Mouse (Mus musculus): Measurements from ENCODE around the gene Slc10a7. TPM values are rescaled to one million over a fixed set of nuclear protein-coding genes. Genes with fewer than 3 reads are reported as not detected.
A peak's percentile ranks its signal among the peaks of the same experiment; 100 is the strongest.
"Not testable (repeated sequence)": the region's sequence is repeated elsewhere in the genome, so short reads cannot be mapped to it uniquely, and the experiment has no call there.

Slc10a7 gene
- polyA plus RNA-seq, 1 experiment from 2014 or later = 7.1 TPM

DNA sequence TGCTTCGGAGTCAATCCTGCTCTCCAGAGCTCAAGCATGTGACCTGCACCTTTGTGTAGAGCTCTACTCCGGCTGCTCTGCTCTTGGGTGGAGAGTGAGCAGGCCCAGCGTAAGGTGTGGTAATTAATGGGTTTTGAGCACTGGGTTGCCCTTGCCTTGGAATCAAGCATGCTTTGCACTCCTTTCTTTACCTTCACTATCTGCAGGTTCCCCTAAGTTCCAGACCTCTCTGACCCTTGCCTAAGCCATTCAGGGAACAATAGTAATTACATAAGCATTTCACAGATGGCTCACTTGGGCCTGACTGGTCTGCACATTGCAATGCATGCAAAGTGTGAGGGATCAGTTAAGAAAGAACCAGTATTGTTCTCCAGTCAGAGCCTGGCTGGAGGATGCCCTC is 28.6 kb downstream of the Slc10a7 start:
- Histone ChIP-seq H3K4me3 (ENCODE audit: low read depth, low read length) (no peak overlapping the region), H3K9me3 (ENCODE audit: control insufficient read depth, low read length) (no peaks in the 10 kb centered on the region), H3K27me3 (ENCODE audit: control insufficient read depth, insufficient read depth, low read length) (no peaks in the 10 kb centered on the region), H3K27ac (ENCODE audit: low read depth, low read length) (no peak overlapping the region), H3K36me3 (ENCODE audit: control insufficient read depth, insufficient read depth, low read length) (peaks cover 2% of the 10 kb centered on the region; the same call in 1 of the 2 replicates), H3K4me1 (ENCODE audit: control insufficient read depth, insufficient read depth, low read length) (no peaks in the 10 kb centered on the region), H3K4me2 (ENCODE audit: low read depth, low read length) (no peak overlapping the region), H3K9ac (replicated peaks; ENCODE audit: low read depth, low read length) (no peak overlapping the region)
- no peak for ATAC-seq (ENCODE audit: low read depth)
- 91% methylated on average over 3 of the region's 3 CpGs for WGBS

DNA sequence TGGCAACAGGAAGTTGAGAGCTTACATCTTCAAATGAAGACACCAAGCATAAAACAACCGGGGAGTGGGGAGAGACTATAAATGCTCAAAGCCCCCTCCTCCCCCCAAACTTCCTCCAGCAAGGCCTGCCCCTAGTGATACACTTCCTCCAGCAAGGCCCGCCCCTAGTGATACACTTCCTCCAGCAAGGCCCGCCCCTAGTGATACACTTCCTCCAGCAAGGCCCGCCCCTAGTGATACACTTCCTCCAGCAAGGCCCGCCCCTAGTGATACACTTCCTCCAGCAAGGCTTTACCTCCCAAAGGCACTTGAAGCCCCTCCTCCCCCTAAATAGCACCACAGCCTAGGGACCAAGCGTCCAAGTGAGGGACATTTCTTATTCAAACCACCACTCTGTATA is 33.5 kb downstream of the Slc10a7 start:
- H3K9ac ChIP-seq (replicated peaks; ENCODE audit: low read depth, low read length); H3K36me3 ChIP-seq (ENCODE audit: control insufficient read depth, insufficient read depth, low read length); ATAC-seq (ENCODE audit: low read depth); H3K9me3 ChIP-seq (ENCODE audit: control insufficient read depth, low read length); H3K27ac ChIP-seq (ENCODE audit: low read depth, low read length); H3K27me3 ChIP-seq (ENCODE audit: control insufficient read depth, insufficient read depth, low read length); H3K4me2 ChIP-seq (ENCODE audit: low read depth, low read length); H3K4me3 ChIP-seq (ENCODE audit: low read depth, low read length); H3K4me1 ChIP-seq (ENCODE audit: control insufficient read depth, insufficient read depth, low read length): not testable (repeated sequence)
- 92% methylated on average over 4 of the region's 6 CpGs for WGBS

DNA sequence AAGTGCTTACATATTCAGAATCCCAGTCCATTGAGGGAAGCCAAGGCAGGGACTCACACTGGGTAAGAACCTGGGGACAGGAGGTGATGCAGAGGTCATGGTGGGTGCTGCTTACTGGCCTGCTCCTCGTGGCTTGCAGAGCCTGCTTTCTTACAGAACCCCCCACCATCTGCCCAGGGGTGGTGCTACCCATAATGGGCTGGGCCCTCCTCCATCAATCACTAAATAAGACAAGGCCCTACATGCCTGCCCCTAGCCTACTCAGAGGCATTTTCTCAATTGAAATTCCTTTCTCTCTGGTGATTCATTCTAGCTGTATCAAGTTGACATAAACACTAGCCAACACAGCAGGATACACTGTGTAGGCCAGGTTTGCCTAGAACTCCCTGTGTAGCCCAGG is 34.5 kb downstream of the Slc10a7 start:
- no peak for ATAC-seq (ENCODE audit: low read depth)
- Histone ChIP-seq H3K4me3 (ENCODE audit: low read depth, low read length) (no peak overlapping the region), H3K4me1 (ENCODE audit: control insufficient read depth, insufficient read depth, low read length) (no peaks in the 10 kb centered on the region), H3K27me3 (ENCODE audit: control insufficient read depth, insufficient read depth, low read length) (no peaks in the 10 kb centered on the region), H3K9ac (replicated peaks; ENCODE audit: low read depth, low read length) (no peak overlapping the region), H3K36me3 (ENCODE audit: control insufficient read depth, insufficient read depth, low read length) (no peaks in the 10 kb centered on the region), H3K9me3 (ENCODE audit: control insufficient read depth, low read length) (no peaks in the 10 kb centered on the region), H3K4me2 (ENCODE audit: low read depth, low read length) (no peak overlapping the region), H3K27ac (ENCODE audit: low read depth, low read length) (no peak overlapping the region)
- WGBS = 25% methylated on average over 1 of the region's 1 CpGs

DNA sequence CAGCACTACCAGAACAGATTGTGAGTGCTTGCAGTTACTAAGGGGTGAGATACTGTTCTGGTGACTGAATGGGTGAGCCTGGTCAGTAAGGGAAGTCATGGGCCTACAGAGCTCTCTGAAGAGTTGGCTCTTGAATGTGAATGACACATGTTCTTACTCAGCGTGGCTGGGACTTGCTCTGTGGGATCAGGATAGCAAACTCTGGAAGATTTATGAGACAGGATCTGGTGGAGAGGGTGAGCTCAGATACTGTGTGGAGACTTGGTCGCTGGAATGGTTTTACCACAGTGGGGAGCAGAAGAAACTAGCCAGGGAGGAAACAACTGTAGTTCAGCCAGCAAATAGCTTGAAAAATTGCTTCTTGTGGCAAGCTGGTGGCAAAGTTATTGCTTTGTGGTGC is 35.4 kb downstream of the Slc10a7 start:
- H3K9me3 ChIP-seq (ENCODE audit: control insufficient read depth, low read length) = no peaks in the 10 kb centered on the region
- no peaks in the 10 kb centered on the region for H3K36me3 ChIP-seq (ENCODE audit: control insufficient read depth, insufficient read depth, low read length)
- H3K4me1 ChIP-seq (ENCODE audit: control insufficient read depth, insufficient read depth, low read length) = no peaks in the 10 kb centered on the region
- no peak overlapping the region for H3K4me3 ChIP-seq (ENCODE audit: low read depth, low read length)
- no peak overlapping the region for H3K9ac ChIP-seq (replicated peaks; ENCODE audit: low read depth, low read length)
- no peak overlapping the region for H3K27ac ChIP-seq (ENCODE audit: low read depth, low read length)
- no peak for ATAC-seq (ENCODE audit: low read depth)
- no peak overlapping the region for H3K4me2 ChIP-seq (ENCODE audit: low read depth, low read length)
- WGBS = 45% methylated on average over 2 of the region's 2 CpGs
- no peaks in the 10 kb centered on the region for H3K27me3 ChIP-seq (ENCODE audit: control insufficient read depth, insufficient read depth, low read length)

DNA sequence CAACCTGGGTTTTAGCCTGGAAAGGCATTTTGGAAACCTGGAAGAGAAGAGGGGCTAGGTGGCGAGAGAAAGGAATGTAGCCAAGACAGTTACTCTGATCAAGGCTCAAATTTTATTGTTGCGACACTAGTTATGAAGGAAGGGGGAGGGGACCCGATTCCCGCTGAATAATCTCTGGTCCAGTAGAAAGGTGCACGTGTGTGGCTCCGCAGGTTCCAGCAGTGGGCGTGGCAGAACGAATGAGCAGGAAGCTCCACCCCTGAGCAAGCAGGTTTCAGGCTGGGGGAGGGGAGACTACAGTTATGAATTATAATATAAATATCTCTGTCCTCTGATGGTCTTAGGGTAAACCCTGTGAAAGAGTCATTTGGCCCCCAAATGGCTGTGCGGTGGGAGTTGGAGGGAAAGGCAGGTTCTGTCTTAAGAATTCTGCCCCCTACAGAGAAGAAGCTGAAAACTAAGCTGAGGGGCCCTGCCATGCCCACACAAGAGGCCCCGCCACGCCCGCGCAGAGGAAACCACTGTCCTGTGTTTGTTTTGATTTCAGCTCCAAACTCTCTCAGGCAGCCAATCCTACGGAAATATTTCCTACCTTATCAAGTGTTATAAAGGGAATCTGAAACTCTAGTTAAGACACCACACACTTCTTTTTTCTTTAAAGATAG is 36.1 kb downstream of the Slc10a7 start:
- not testable (repeated sequence) for H3K4me3 ChIP-seq (ENCODE audit: low read depth, low read length); ATAC-seq (ENCODE audit: low read depth); H3K36me3 ChIP-seq (ENCODE audit: control insufficient read depth, insufficient read depth, low read length); H3K9ac ChIP-seq (replicated peaks; ENCODE audit: low read depth, low read length); H3K27ac ChIP-seq (ENCODE audit: low read depth, low read length); H3K27me3 ChIP-seq (ENCODE audit: control insufficient read depth, insufficient read depth, low read length); H3K4me2 ChIP-seq (ENCODE audit: low read depth, low read length); H3K9me3 ChIP-seq (ENCODE audit: control insufficient read depth, low read length); H3K4me1 ChIP-seq (ENCODE audit: control insufficient read depth, insufficient read depth, low read length)
- 50% methylated on average over 7 of the region's 14 CpGs for WGBS

DNA sequence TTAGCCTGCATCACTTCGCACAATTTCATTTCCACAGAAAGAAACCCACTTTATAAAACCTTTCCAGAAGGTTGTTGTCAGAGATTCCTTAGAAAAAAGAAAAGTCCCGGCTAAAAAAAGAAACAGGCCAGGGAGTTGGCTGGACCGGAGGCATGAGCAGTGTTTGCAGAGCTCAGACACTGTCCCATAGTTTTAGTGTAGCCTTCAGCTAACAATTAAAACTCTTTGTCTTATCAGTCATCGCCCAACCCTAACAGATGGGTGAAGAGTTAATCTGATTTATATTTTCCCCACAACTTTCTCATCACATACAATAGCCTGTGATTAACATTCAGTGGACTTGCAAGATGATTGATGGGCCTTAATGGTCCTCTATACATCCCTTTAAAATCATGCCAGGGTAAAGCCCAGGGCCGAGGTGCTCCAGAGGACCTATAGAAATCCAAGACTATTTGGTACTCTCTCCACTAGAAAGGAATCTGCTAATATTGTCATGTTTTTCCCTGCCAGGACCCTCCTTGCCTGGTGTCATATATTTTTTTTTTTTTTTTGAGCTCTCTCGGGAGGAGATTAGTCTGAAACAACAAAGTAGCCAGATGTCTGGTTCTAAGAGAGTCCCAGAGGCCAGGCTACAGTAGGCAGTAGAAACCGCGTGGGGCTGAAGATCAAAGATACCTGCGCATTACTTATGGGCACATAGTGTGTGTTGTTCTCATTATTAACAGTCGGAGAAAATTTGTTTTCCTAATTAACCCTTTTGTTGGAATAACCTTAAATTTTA is 41.0 kb downstream of the Slc10a7 start:
- Histone ChIP-seq H3K9ac (replicated peaks; ENCODE audit: low read depth, low read length) (no peak overlapping the region), H3K9me3 (ENCODE audit: control insufficient read depth, low read length) (no peaks in the 10 kb centered on the region), H3K4me2 (ENCODE audit: low read depth, low read length) (no peak overlapping the region), H3K27me3 (ENCODE audit: control insufficient read depth, insufficient read depth, low read length) (no peaks in the 10 kb centered on the region), H3K27ac (ENCODE audit: low read depth, low read length) (no peak overlapping the region), H3K4me1 (ENCODE audit: control insufficient read depth, insufficient read depth, low read length) (peaks cover 9% of the 10 kb centered on the region), H3K4me3 (ENCODE audit: low read depth, low read length) (no peak overlapping the region), H3K36me3 (ENCODE audit: control insufficient read depth, insufficient read depth, low read length) (no peaks in the 10 kb centered on the region)
- 33% methylated on average over 10 of the region's 10 CpGs for WGBS
- peak; percentile 36; the same call in 1 of the 2 replicates for ATAC-seq (ENCODE audit: low read depth)

DNA sequence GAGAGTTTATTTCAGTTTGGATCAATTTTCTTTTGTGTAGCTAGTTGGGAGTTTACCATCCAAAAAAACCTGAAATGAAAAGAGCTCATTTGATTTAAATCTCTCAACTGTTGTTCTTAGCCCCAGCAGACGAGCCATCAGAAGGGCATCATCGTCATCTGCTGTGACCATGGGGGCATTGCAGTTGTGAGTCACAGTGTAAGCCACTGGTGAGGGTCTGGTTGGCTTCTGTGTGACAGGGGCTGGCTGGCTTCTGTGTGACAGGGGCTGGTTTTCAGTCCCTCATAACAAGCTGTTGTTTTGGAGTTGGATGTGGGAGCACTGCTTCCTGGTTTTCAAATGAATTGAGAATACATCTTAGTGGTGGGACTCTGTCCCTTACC is 41.6 kb downstream of the Slc10a7 start:
- 26% methylated on average over 2 of the region's 2 CpGs for WGBS

DNA sequence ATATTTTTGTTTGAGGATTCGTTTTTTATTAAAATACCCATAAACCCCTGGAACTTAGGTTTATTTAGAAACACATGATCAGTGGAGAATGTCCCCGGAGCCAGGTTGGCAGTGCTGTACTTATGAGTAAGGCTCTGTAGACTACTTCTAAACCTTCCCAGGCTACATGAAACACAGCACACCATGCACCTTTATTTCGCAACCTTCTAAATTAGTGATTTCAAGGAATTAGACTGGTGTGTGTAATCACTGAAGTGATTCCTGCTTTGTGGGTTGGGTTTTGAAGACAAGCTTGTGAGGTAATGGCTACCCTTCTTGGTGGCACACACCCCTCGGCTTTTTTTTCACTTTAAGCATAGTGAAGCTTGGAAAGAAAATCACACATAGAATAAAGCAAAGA is 46.7 kb downstream of the Slc10a7 start:
- no peak overlapping the region for H3K4me2 ChIP-seq (ENCODE audit: low read depth, low read length)
- H3K9me3 ChIP-seq (ENCODE audit: control insufficient read depth, low read length) = no peaks in the 10 kb centered on the region
- H3K27me3 ChIP-seq (ENCODE audit: control insufficient read depth, insufficient read depth, low read length) = no peaks in the 10 kb centered on the region
- H3K36me3 ChIP-seq (ENCODE audit: control insufficient read depth, insufficient read depth, low read length) = no peaks in the 10 kb centered on the region
- H3K4me3 ChIP-seq (ENCODE audit: low read depth, low read length) = no peak overlapping the region
- no peak overlapping the region for H3K9ac ChIP-seq (replicated peaks; ENCODE audit: low read depth, low read length)
- ATAC-seq (ENCODE audit: low read depth) = no peak
- WGBS = 91% methylated on average over 4 of the region's 4 CpGs
- peaks cover 8% of the 10 kb centered on the region for H3K4me1 ChIP-seq (ENCODE audit: control insufficient read depth, insufficient read depth, low read length)
- no peak overlapping the region for H3K27ac ChIP-seq (ENCODE audit: low read depth, low read length)

More for the DNA sequence above, 41.6 kb downstream of the Slc10a7 start:
- H3K9ac ChIP-seq (replicated peaks; ENCODE audit: low read depth, low read length) = no peak overlapping the region
- H3K27ac ChIP-seq (ENCODE audit: low read depth, low read length) = no peak overlapping the region
- H3K4me1 ChIP-seq (ENCODE audit: control insufficient read depth, insufficient read depth, low read length) = peaks cover 9% of the 10 kb centered on the region
- no peak for ATAC-seq (ENCODE audit: low read depth)
- no peaks in the 10 kb centered on the region for H3K27me3 ChIP-seq (ENCODE audit: control insufficient read depth, insufficient read depth, low read length)
- no peak overlapping the region for H3K4me3 ChIP-seq (ENCODE audit: low read depth, low read length)
- no peaks in the 10 kb centered on the region for H3K36me3 ChIP-seq (ENCODE audit: control insufficient read depth, insufficient read depth, low read length)
- no peak overlapping the region for H3K4me2 ChIP-seq (ENCODE audit: low read depth, low read length)
- H3K9me3 ChIP-seq (ENCODE audit: control insufficient read depth, low read length) = no peaks in the 10 kb centered on the region

DNA sequence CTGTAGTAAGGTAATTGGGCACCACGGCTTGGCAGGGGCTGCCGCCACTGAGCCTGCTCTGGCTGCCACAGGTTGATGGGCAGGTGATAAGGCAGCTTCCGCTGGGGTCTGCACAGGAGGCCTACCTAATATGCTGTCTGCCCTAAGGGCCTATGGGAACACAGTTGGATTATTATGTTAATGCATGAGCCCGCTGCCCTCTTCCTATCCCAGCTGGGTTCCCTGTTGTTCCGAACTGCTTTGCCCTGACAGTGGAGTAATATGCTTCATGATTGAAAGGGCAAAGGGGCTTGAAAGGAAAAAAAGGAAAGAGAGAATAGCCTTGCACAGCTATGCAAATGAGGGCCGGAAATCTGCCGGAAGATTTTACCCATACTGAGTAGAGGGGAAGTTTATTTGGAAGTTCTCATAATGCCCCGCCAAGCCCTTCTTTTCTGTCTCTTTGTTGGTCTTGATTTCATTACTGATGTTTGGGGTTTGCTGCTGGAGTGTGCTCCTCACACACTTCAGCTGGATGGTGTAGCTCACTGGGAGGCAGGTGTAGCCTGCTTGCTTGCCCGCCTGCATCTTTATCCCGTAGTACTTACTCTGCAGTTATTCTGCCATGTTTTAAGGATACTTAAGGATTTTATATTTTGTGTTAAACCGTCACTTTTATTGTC is 47.8 kb downstream of the Slc10a7 start:
- Histone ChIP-seq H3K9ac (replicated peaks; ENCODE audit: low read depth, low read length) (no peak overlapping the region), H3K4me3 (ENCODE audit: low read depth, low read length) (no peak overlapping the region), H3K27me3 (ENCODE audit: control insufficient read depth, insufficient read depth, low read length) (no peaks in the 10 kb centered on the region), H3K4me2 (ENCODE audit: low read depth, low read length) (no peak overlapping the region), H3K4me1 (ENCODE audit: control insufficient read depth, insufficient read depth, low read length) (peaks cover 8% of the 10 kb centered on the region), H3K36me3 (ENCODE audit: control insufficient read depth, insufficient read depth, low read length) (no peaks in the 10 kb centered on the region), H3K9me3 (ENCODE audit: control insufficient read depth, low read length) (no peaks in the 10 kb centered on the region), H3K27ac (ENCODE audit: low read depth, low read length) (no peak overlapping the region)
- peak; percentile 62; the same call in 1 of the 2 replicates for ATAC-seq (ENCODE audit: low read depth)
- 20% methylated on average over 11 of the region's 11 CpGs for WGBS

All from neural tube, embryonic 14.5 days (tissue).